Mouse (Mus musculus) ES-Bruce4 (cell line): ENCODE measurements around the gene Fbxo22. TPM values are rescaled to one million over a fixed set of nuclear protein-coding genes. Genes with fewer than 3 reads are reported as not detected.
A peak's percentile ranks its signal among the peaks of the same experiment; 100 is the strongest.
"Not testable (repeated sequence)": the region's sequence is repeated elsewhere in the genome, so short reads cannot be mapped to it uniquely, and the experiment has no call there.

ENCODE experiments used
- H3K27ac ChIP-seq: 2 replicates; pipeline ENCODE4 v1.5.1; 2012; ENCODE audit warnings: low read length, inconsistent platforms; ENCODE audit not compliant: insufficient read depth
- H3K27me3 ChIP-seq: 2 replicates; pipeline ENCODE4 v1.6.1; 2012; ENCODE audit warnings: mild to moderate bottlenecking, low read length, inconsistent platforms; ENCODE audit not compliant: control insufficient read depth, poor library complexity, insufficient read depth, severe bottlenecking
- H3K36me3 ChIP-seq: 2 replicates; pipeline ENCODE4 v1.6.1; 2012; ENCODE audit warnings: inconsistent platforms, mild to moderate bottlenecking, low read length, moderate library complexity; ENCODE audit not compliant: control insufficient read depth, poor library complexity, insufficient read depth, severe bottlenecking
- H3K4me1 ChIP-seq: one replicate; pipeline ENCODE4 v1.8.1; 2011; ENCODE audit warnings: low read length; ENCODE audit not compliant: control insufficient read depth, insufficient read depth
- H3K4me3 ChIP-seq: 2 replicates; pipeline ENCODE4 v1.5.1; 2011; ENCODE audit warnings: low read depth, mild to moderate bottlenecking, low read length
- H3K9ac ChIP-seq: 2 replicates; pipeline ENCODE4 v1.6.1; 2012; ENCODE audit warnings: low read depth, mild to moderate bottlenecking, inconsistent platforms; ENCODE audit not compliant: poor library complexity, severe bottlenecking
- H3K9me3 ChIP-seq: replicated peaks from 2 replicates; pipeline ENCODE4 v1.6.1; 2012; ENCODE audit warnings: mild to moderate bottlenecking, low read length, inconsistent platforms; ENCODE audit not compliant: control insufficient read depth, poor library complexity, insufficient read depth, severe bottlenecking
- CTCF ChIP-seq: IDR thresholded peaks from one replicate; pipeline ENCODE4 v1.8.1; 2011; ENCODE audit warnings: low read depth, low read length
- EP300 ChIP-seq: IDR thresholded peaks from 2 replicates; pipeline ENCODE4 v1.6.1; 2011; ENCODE audit warnings: low read depth, low read length; ENCODE audit not compliant: insufficient read depth
- POLR2A ChIP-seq: IDR thresholded peaks from one replicate; pipeline ENCODE4 v1.8.1; 2011; ENCODE audit warnings: low read length; ENCODE audit not compliant: insufficient read depth
- polyA plus RNA-seq: library from polyadenylated mRNA; stranded (reverse); fragments of >200 nt; gene quantifications from 2 replicates; pipeline ENCODE4 v1.2.4, GENCODE M21; 2011; ENCODE audit warnings: low read depth; ENCODE audit not compliant: missing spikeins, insufficient read depth, insufficient read length

The Fbxo22 gene
- polyA plus RNA-seq, 1 experiment: 102 TPM

DNA sequence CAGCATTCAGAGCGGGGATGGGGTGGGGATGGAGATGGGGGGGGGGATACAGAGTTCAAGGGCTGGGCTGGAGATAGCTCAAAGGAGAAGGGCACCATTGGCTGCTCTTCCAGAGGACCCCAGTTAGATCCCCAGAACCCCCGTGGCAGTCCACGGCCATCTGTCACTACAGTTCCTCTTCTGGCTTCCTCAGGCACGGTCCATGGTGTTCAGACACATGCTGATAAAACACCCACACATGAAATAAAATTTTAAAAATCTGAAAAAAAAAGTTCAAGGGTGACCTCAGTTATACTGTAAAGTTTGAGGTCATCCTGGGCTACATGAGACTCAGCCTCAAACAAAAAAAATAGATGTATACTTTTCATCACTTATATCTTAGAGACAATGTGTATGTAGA lies 39.7 kb downstream of the Fbxo22 start:
- H3K27ac ChIP-seq: no peak overlapping the region
- no peak overlapping the region for H3K9ac ChIP-seq
- no peak overlapping the region for H3K4me3 ChIP-seq
- no peaks in the 10 kb centered on the region for H3K27me3 ChIP-seq
- TF ChIP-seq EP300 (no peak), POLR2A (no peak), CTCF (no peak)
- peaks cover 2% of the 10 kb centered on the region for H3K4me1 ChIP-seq
- H3K9me3 ChIP-seq: no peaks in the 10 kb centered on the region
- H3K36me3 ChIP-seq: no peaks in the 10 kb centered on the region

DNA sequence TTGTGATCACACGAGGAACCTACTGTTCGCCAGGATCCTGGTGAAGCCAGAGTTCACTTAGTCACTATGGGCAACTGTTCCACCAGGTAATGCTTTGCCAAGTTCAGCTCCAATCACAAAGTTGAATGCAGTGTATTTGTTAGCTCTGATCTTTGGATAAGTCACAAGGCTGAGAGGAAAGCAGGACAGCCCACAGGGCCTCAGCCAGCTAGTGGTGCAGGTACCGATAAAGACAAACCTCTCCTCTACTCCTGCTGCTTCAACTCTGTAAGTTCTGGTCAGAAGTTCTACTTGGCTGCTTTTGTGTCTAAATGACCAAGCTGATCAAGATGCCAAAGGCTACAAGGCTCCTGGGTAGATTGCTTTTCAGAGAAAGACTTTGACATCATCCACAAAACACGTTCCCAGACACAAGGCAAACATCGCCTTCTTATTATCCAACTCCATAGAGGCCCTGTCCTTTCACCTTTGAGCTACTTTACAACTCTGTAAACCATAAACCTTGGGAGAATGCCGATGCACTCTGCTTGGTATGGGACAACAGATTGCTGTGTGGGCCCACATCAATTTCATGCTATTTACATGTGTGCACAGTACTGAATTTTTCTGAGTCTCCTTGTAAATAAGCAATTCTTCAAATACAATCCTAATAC lies 42.0 kb downstream of the Fbxo22 start:
- H3K27me3 ChIP-seq: no peaks in the 10 kb centered on the region
- no peak for TF ChIP-seq CTCF
- TF ChIP-seq POLR2A: no peak
- TF ChIP-seq EP300: no peak
- H3K4me3 ChIP-seq: no peak overlapping the region

DNA sequence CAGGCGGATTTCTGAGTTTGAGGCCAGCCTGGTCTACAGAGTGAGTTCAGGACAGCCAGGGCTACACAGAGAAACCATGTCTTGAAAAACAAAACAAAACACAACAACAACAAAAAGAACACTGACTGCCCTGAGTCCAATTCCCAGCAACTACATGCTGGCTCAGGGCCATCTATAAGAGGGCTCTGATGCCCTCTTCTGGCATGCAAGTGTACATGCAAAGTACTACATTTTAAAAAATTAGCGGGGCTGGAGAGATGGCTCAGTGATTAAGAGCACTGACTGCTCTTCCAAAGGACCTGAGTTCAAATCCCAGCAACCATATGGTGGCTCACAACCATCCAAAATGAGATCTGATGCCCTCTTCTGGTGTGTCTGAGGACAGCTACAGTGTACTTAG lies 43.4 kb downstream of the Fbxo22 start:
- H3K36me3 ChIP-seq, H3K4me1 ChIP-seq, H3K9me3 ChIP-seq, H3K27me3 ChIP-seq, H3K27ac ChIP-seq, H3K4me3 ChIP-seq, H3K9ac ChIP-seq: not testable (repeated sequence)
- TF ChIP-seq CTCF: peak; percentile 34

More for the DNA sequence above, 42.0 kb downstream of the Fbxo22 start:
- Histone ChIP-seq H3K4me1 (peaks cover 2% of the 10 kb centered on the region), H3K36me3 (no peaks in the 10 kb centered on the region), H3K27ac (no peak overlapping the region), H3K9me3 (no peaks in the 10 kb centered on the region), H3K9ac (no peak overlapping the region)

DNA sequence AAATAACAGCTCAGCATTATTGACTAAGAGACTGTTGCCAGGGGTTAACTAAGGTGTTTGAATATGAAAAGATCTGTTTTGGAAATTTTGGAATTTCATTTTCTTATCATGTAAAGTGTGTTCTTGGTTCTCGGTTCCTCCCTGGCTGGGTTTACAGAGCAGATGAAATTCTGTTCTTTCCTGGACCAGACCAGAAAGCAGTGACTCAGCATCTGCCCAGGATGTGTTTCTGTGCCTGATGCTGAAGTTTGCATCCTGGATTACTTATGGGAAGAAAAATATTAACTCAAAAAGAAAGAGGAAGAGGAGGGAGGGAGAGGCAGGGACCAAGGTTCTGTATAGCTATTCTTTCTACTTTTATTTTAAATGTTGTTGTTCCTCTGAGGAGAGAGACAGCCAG lies 45.1 kb downstream of the Fbxo22 start:
- no peaks in the 10 kb centered on the region for H3K36me3 ChIP-seq
- H3K4me1 ChIP-seq: no peaks in the 10 kb centered on the region
- H3K4me3 ChIP-seq: no peak overlapping the region
- no peak overlapping the region for H3K9ac ChIP-seq
- no peaks in the 10 kb centered on the region for H3K27me3 ChIP-seq
- TF ChIP-seq CTCF (no peak), POLR2A (no peak), EP300 (no peak)
- H3K27ac ChIP-seq: no peak overlapping the region
- H3K9me3 ChIP-seq: no peaks in the 10 kb centered on the region

DNA sequence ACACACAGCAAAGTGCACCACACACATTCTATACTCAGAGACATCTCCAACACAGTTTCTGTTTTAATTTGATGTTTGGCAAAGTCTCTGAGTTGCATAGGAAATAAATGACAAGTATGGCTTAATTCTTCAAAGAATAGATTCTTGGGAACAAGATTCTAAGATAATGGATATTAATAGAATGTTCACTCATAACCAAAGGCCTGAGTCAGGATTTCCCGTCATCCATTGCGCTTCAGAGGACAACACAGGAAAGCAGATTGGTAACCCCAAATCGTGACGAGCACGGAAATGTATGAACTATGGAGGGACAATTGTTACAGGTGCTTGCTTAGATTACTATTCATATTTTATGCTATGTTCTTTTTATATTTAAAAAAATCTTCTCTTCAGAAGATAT lies 46.3 kb downstream of the Fbxo22 start:
- H3K9ac ChIP-seq: no peak overlapping the region
- no peaks in the 10 kb centered on the region for H3K9me3 ChIP-seq
- no peaks in the 10 kb centered on the region for H3K36me3 ChIP-seq
- no peak for TF ChIP-seq CTCF
- no peak for TF ChIP-seq EP300
- no peak for TF ChIP-seq POLR2A
- H3K27me3 ChIP-seq: no peaks in the 10 kb centered on the region
- H3K27ac ChIP-seq: no peak overlapping the region
- H3K4me1 ChIP-seq: no peaks in the 10 kb centered on the region
- H3K4me3 ChIP-seq: no peak overlapping the region

DNA sequence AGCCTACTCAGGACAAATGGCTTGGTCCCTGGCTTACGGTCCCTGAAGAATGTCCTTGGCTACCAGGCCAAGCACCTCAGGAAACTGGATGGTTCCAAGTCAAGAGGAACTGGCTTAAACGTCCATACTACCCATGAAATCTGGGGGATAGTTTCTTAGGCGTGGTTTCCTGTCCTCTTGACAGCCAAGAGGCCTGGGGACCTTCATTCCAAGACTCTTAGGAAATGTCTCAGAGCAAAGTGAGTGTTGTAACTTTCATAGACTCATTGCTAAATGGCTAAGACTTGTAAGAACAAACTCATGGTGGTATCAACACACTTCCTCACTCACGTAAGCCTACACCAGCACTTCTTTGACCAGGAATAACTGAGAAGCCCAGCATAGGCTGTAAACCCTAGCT lies 46.9 kb downstream of the Fbxo22 start:
- H3K9ac ChIP-seq: no peak overlapping the region
- H3K4me3 ChIP-seq: no peak overlapping the region
- H3K27me3 ChIP-seq: no peaks in the 10 kb centered on the region

More for the DNA sequence above, 46.9 kb downstream of the Fbxo22 start:
- no peaks in the 10 kb centered on the region for H3K4me1 ChIP-seq
- H3K27ac ChIP-seq: no peak overlapping the region
- TF ChIP-seq POLR2A (no peak), CTCF (no peak), EP300 (no peak)
- H3K9me3 ChIP-seq: no peaks in the 10 kb centered on the region
- no peaks in the 10 kb centered on the region for H3K36me3 ChIP-seq
